Mouse (Mus musculus) inflammation-experienced regulatory T-cells, adult 6 months (primary cell): ENCODE results near the gene Hoxa7. TPM values are rescaled to one million over a fixed set of nuclear protein-coding genes. Genes with fewer than 3 reads are reported as not detected.

Experiments
- ATAC-seq: one replicate; pipeline ENCODE4 v1.8.0; 2017
- polyA plus RNA-seq, 3 experiments: library from polyadenylated mRNA; unstranded; fragments of 100-300 nt; shearing (Covaris generic); gene quantifications; one replicate each; pipeline ENCODE4 v1.2.1; 2017

The Hoxa7 gene
- polyA plus RNA-seq, 3 experiments from 2014 or later: not detected

- ATAC-seq: peak; percentile 85
These were observed 10.3 kb downstream of the Hoxa7 start for GRCm38 (mm10) chr6:52211170-52211935.

DNA sequence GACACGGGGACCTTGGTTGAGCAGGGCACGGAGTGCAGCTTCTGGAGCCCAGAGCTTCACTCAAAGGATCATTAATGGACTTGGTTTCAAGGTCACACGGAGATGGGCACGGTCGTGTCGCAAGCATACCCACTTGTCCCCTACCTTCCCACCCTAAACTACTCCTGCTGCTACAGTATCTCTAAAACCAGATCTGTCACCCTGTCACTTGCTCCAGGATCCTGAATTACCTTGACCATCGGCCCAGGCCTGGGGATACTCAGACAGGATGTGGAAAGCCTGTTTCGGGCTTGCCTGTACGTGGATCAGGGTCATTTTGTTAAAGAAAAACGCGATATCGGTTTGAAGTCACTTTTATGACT is 12.0 kb downstream of the Hoxa7 start:
- ATAC-seq: no peak

GRCm38 (mm10) chr6:52208868-52209684 is 12.6 kb downstream of the Hoxa7 start:
- no peak for ATAC-seq

DNA sequence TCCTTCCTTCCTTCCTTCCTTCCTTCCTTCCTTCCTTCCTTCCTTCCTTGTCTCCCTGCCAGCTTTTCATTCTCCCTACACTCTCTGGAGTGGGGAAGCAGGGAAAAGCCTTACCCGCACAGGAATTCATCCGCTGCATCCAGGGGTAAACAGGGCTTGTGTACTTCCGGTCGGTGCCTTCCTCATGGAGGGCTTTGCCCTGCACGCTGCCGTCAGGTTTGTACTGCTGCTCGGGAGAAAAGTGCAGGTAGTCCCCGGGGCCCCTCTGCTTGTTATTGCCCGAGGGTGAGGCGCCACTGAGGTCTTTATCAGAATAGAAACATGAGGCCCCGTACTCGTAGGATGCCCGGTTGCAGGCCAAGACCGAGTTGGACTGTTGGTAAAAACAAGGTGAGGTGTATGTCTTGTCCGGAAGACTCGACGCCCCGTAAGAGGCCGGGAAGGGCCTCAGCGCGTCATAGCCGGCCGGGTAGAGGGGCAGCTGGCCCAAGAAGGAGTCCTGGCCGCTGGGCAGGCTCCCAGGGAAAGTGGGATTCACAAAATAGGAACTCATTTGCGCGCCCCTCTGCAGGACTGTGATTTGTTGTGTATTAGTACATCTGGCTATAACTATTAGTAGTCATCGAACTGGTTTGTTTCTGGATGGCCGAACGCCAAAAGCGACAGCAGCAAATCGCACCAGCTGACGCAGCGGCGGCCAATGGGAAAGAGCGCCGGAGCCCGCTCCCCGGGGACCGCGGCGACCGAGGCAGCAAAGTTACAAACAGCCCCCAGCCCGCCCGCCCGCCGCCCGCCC is 13.4 kb downstream of the Hoxa7 start, which contains the start of gene Hoxa6:
Gene Hoxa6, minus strand, starts transcription at position 651 of the 796 bp plus-strand sequence.
- no peak for ATAC-seq

DNA sequence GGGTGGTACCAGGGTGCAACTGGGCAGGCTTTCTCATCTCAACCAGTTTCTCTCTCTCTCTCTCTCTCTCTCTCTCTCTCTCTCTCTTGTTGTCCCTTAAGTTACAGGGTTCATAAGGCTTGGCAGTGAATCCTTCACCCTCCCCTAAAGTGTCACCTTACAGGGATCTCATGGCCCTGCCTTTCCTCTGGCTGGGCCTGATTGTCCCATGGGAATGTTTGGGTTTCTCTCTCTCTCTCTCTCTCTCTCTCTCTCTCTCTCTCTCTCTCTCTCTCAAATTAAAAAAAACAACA is 14.0 kb downstream of the Hoxa7 start:
- ATAC-seq: no peak

DNA sequence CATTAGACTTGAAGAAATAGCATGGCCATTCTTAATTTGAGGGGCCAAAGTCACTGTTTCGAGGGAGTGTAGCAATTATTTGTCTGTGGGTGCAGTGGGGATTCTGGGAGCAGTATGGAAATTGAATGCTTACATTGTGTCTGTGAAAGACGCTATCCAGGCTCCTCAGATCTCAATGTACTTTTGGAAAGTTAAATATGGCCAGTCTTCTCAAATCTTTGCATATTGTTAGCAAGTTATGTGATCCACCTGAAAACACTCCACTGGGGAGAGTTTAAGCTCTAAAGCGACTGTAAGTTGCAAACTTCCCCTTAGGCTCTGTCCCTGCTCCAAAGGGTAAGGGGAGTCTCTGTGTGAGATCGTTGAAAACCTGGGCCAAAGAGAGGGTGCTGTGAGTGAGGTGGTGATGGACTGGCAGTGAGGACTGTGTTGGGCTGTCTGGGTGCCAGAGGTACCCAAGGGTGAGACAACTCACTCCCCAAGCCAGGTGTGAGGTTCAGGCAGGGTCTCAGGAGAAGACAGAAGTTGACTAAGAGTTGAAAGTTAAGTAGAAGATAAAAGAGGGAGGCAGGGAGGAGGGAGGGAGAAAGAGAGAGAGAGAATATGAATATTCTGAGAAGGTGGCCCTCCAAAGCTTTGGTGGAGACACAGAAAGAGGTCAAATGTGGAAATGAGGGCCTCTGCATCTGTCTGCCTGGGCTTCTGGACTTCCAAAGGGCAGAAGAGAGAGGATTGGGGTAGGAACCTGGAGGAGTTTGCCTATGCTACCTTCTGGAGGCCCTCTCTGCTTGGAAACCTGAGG is 14.6 kb downstream of the Hoxa7 start:
- ATAC-seq: no peak

- no peak for ATAC-seq
These were observed 15.7 kb downstream of the Hoxa7 start for GRCm38 (mm10) chr6:52205638-52206621.

DNA sequence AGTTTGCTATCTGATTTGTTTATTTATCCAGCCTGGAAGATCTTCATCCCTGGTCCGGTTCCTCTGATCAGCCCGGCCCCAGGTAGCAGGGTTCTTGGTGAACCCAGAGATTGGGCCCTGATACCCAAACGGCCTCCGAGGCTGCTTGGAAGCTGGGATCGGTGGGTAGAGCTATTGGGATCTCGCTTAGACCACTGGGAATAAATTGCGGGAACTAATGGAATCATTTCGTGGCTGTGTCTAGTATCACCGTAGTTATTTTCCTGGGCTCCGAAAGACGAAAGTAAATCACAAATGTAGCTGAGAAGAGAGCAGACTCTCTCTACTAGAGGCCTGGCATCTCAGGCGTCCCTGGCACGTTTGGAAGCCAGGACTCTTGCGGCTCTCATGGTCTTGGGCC is 16.4 kb downstream of the Hoxa7 start:
- no peak for ATAC-seq

DNA sequence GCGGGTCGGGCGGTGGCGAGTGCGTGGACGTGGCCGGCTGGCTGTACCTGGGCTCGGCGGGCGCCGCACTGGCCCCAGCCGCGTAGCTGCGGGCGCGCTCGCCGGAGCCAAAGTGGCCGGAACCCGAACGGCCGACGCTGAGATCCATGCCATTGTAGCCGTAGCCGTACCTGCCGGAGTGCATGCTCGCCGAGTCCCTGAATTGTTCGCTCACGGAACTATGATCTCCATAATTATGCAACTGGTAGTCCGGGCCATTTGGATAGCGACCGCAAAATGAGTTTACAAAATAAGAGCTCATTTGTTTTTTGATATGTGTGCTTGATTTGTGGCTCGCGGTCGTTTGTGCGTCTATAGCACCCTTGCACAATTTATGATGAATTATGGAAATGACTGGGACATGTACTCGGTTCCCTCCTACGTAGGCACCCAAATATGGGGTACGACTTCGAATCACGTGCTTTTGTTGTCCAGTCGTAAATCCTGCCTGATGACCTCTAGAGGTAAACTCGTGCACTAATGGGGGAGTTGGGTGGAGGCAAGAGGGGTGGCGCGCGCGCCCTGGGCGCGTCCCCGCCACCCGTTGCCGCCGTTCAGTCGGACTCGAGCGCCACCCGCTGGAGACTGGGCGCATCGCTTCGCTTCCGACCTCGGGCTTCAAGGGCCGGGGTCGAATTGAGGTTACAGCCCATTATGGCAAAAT is 17.5 kb downstream of the Hoxa7 start, which contains the start of gene Hoxa5:
Gene Hoxa5, minus strand, starts transcription at position 538 of the 703 bp plus-strand sequence.
- ATAC-seq: no peak

GRCm38 (mm10) chr6:52203371-52204049 is 18.1 kb downstream of the Hoxa7 start:
- ATAC-seq: no peak

- no peak for ATAC-seq
These were observed 18.6 kb downstream of the Hoxa7 start for GRCm38 (mm10) chr6:52203121-52203370.

- no peak for ATAC-seq
These were observed 19.1 kb downstream of the Hoxa7 start for GRCm38 (mm10) chr6:52202362-52203120.

GRCm38 (mm10) chr6:52201269-52201668 is 20.4 kb downstream of the Hoxa7 start:
- ATAC-seq: no peak

- no peak for ATAC-seq
These were observed 20.9 kb downstream of the Hoxa7 start for GRCm38 (mm10) chr6:52200751-52201250.

- no peak for ATAC-seq
These were observed 21.4 kb downstream of the Hoxa7 start for GRCm38 (mm10) chr6:52200073-52200750.

GRCm38 (mm10) chr6:52197271-52197670 is 24.4 kb downstream of the Hoxa7 start:
- ATAC-seq: no peak

GRCm38 (mm10) chr6:52196811-52197210 is 24.8 kb downstream of the Hoxa7 start:
- no peak for ATAC-seq

DNA sequence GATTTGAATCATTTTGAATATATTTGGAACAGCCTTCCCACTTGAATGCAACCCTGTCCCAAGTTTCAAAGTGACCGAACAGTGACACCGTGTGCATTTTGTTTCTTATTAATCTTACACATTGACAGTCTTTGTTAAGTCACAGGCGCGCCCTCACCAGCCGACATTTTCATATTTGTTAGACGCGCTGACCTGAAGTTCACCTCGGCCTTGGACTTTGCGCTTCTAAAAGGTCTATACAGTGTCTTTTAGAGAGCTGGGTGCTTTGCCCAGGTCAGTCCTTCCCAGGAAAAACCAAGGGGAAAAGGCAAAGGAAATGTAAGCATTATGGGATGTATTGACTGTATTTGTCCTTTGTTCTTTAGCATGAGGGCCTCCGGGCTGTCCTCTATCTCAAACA is 27.0 kb downstream of the Hoxa7 start:
- ATAC-seq: no peak
